12 mouse cellular contexts compared by ENCODE assay signal in genomic region chr17:31831097-31831865, GRCm38 (mm10). TPM values are rescaled to one million over a fixed set of nuclear protein-coding genes. Genes with fewer than 3 reads are reported as not detected.
DNase-seq lines count a peak whose midpoint lies in the region; ATAC-seq lines count a peak whose summit lies in the region.
"Had no signal": no experiment of that assay in that cellular context is flagged by ENCODE, and none has a peak within 500 bp of the region (broad histone marks: within the 10 kb centered on the region; RNA-seq: fewer than 3 reads in every experiment).

No protein-coding gene starts in this region.

- peak overlapping the region; percentile 1; the same call in 1 of the 2 replicates for H3K27ac ChIP-seq in heart, embryonic 16.5 days (ENCODE audit: low read length)
- H3K27ac ChIP-seq in embryonic facial prominence, embryonic 15.5 days (replicated peaks): peak overlapping the region; percentile 67; the same call in 1 of the 2 replicates
- H3K27ac ChIP-seq: liver, embryonic 12.5 days; neural tube, embryonic 13.5 days had no signal

- no peaks in the 10 kb centered on the region for H3K36me3 ChIP-seq in heart, embryonic 16.5 days (ENCODE audit: control insufficient read depth, insufficient read depth)
- H3K36me3 ChIP-seq in embryonic facial prominence, embryonic 15.5 days: no peaks in the 10 kb centered on the region
- no peaks in the 10 kb centered on the region for H3K36me3 ChIP-seq in splenic B cell, adult 2 months (ENCODE audit: control insufficient read depth, insufficient read depth, low read length, poor library complexity, severe bottlenecking)
- H3K36me3 ChIP-seq: liver, embryonic 12.5 days; neural tube, embryonic 13.5 days had no signal

- H3K4me2 ChIP-seq in heart, embryonic 16.5 days (ENCODE audit: low read depth, low read length): no peak overlapping the region
- H3K4me2 ChIP-seq in embryonic facial prominence, embryonic 15.5 days (replicated peaks): no peak overlapping the region
- H3K4me2 ChIP-seq: liver, embryonic 12.5 days; neural tube, embryonic 13.5 days had no signal

- H3K9ac ChIP-seq in heart, embryonic 16.5 days (ENCODE audit: low read length): no peak overlapping the region
- no peak overlapping the region for H3K9ac ChIP-seq in embryonic facial prominence, embryonic 15.5 days
- H3K9ac ChIP-seq: liver, embryonic 12.5 days; neural tube, embryonic 13.5 days had no signal

- ATAC-seq in heart, embryonic 16.5 days (replicated peaks; ENCODE audit: extremely low read depth, insufficient read depth, low FRiP score): no peak
- ATAC-seq in embryonic facial prominence, embryonic 15.5 days (ENCODE audit: insufficient number of reproducible peaks, low FRiP score, low TSS enrichment, low read depth): no peak
- ATAC-seq: liver, embryonic 12.5 days had no signal

- H3K9me3 ChIP-seq in heart, embryonic 16.5 days (replicated peaks; ENCODE audit: control insufficient read depth, low read length): peaks cover 6% of the 10 kb centered on the region; the same call in 1 of the 2 replicates
- H3K9me3 ChIP-seq in embryonic facial prominence, embryonic 15.5 days (replicated peaks): no peaks in the 10 kb centered on the region
- H3K9me3 ChIP-seq: liver, embryonic 12.5 days; neural tube, embryonic 13.5 days had no signal

- H3K4me3 ChIP-seq in heart, embryonic 16.5 days (ENCODE audit: low read length): no peak overlapping the region
- H3K4me3 ChIP-seq in embryonic facial prominence, embryonic 15.5 days (replicated peaks): no peak overlapping the region
- H3K4me3 ChIP-seq: liver, embryonic 12.5 days; neural tube, embryonic 13.5 days had no signal

- H3K27me3 ChIP-seq in heart, embryonic 16.5 days (ENCODE audit: control insufficient read depth, insufficient read depth, low read length): no peaks in the 10 kb centered on the region
- no peaks in the 10 kb centered on the region for H3K27me3 ChIP-seq in embryonic facial prominence, embryonic 15.5 days
- H3K27me3 ChIP-seq in splenic B cell, adult 2 months (ENCODE audit: control insufficient read depth, insufficient read depth, low read length, poor library complexity, severe bottlenecking): no peaks in the 10 kb centered on the region
- H3K27me3 ChIP-seq: neural tube, embryonic 13.5 days had no signal

- DNase-seq in heart, adult 18-20 months: no peak
- DNase-seq in NIH3T3 (ENCODE audit: low read depth): peak; percentile 91
- peak; percentile 56 for DNase-seq in splenic B cell, adult 2 months (ENCODE audit: low read depth, low spot score)
- DNase-seq in Muller cell, postnatal 12 days (ENCODE audit: inconsistent ontology term): no peak
- DNase-seq in kidney, postnatal 36 days: no peak
- DNase-seq: kidney, postnatal 10 days; layer of hippocampus, postnatal 36 days; midbrain, embryonic 14.5 days had no signal

- peaks cover 43% of the 10 kb centered on the region for H3K4me1 ChIP-seq in heart, embryonic 16.5 days (ENCODE audit: control insufficient read depth, insufficient read depth, low read length)
- H3K4me1 ChIP-seq in embryonic facial prominence, embryonic 15.5 days: peaks cover 69% of the 10 kb centered on the region

- 67% methylated on average over 6 of the region's 6 CpGs for WGBS in heart, embryonic 16.5 days
- 45% methylated on average over 6 of the region's 6 CpGs for WGBS in embryonic facial prominence, embryonic 15.5 days

RNA-seq across cellular contexts. Expression of gene Sik1, which starts 24.3 kb away (rescaled TPM):
- polyA plus RNA-seq in heart, embryonic 16.5 days (2015; fragmentation: Nextera tagmentation; extraction: Ambion mirVana): 13.0 and 18.6 TPM in 2 replicates
- 10 to 100 TPM; 50.5 to 54.1 TPM for total RNA-seq in heart, adult 18-20 months (2021)
- 33.6 and 35.5 TPM in 2 replicates for polyA plus RNA-seq in embryonic facial prominence, embryonic 15.5 days (2015; fragmentation: Nextera tagmentation; extraction: Ambion mirVana)

Comparison
In these comparisons a context has a peak if more than half of its experiments do, and no peak if none do; other contexts are left out.
1. DNase-seq: peak in NIH3T3 (single experiment) and splenic B cell, adult 2 months (single experiment); none in heart, adult 18-20 months (0 of 2), Muller cell, postnatal 12 days (single experiment) and kidney, postnatal 36 days (0 of 2).